Mouse (Mus musculus): ENCODE measurements at regions not wholly inside any gene's neighbourhood (a gene's known extent, or its start where the extent isn't known, plus 50 kb on each side); places are given as distances from the start of the nearest gene placed in this dataset.

Small RNA genes lying in the stretch of these regions (microRNA-seq; reads per million reads assigned to microRNA genes)
- gene Gm44358 = 0 reads per million in 2 experiments
